ENCODE assay signal across 20 mouse cellular contexts in the genomic region with DNA sequence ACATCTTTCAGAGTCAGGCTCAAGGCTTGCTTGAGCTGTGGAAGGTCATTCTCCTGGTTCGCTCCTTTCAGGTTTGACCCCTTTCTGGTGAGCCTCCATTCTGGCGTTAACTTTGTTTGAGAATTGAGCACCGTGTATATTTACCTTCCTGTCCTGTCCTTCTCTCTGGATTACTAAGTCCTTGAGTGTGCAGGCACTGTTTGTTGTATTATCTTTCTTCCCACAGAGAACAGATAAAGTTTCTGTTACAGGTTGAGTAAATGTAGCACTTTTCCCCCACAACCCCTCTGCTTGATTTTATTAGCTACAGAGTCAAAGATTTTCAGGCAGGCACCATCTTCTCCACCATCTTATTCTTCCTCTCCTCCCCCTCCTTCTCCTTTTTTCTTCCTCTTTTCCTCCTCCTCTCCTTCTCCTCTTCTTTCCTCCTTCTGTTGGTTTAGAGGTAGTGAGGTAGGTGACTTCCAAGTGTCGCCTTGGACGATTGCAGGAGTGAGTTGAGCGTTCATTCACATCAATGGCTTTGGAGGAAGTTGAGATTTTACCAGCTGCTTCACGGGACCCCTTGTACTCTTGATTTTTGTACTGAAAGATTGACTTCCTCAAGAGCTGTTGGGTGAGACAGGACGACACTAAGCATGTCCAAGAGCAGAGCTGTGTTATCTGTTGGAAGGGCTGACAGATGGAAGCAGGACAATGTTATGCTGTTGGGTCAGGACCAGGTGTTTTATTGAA. TPM values are rescaled to one million over a fixed set of nuclear protein-coding genes. Genes with fewer than 3 reads are reported as not detected.
DNase-seq lines count a peak whose midpoint lies in the region; ATAC-seq and TF ChIP-seq lines count a peak whose summit lies in the region.
"Had no signal": no experiment of that assay in that cellular context is flagged by ENCODE, and none has a peak within 500 bp of the region (broad histone marks: within the 10 kb centered on the region; RNA-seq: fewer than 3 reads in every experiment).

No protein-coding gene starts in this region.

- TF ChIP-seq EP300 in CH12.LX (IDR thresholded peaks at IDR 0.05; ENCODE audit: low read length): no peak; the same call in 1 of the 2 replicates

- dilution Hi-C loops in CH12.LX (cut with MboI; ENCODE audit: extremely low pct_ligation_motif_present, extremely low pct_unique_long_range_greater_than_20kb, low sequenced_read_pairs): no loop called here

- WGBS in liver, adult 2 months: 28% methylated on average over 8 of the region's 8 CpGs
- 29% methylated on average over 8 of the region's 8 CpGs for WGBS in liver, embryonic 12.5 days (ENCODE audit: insufficient replicate concordance)
- WGBS in hindbrain, embryonic 10.5 days: 88% methylated on average over 8 of the region's 8 CpGs

- H3K9me3 ChIP-seq in CH12.LX (replicated peaks; ENCODE audit: low read length): no peaks in the 10 kb centered on the region
- no peaks in the 10 kb centered on the region for H3K9me3 ChIP-seq in liver, embryonic 12.5 days (replicated peaks)
- H3K9me3 ChIP-seq in hindbrain, embryonic 10.5 days: no peaks in the 10 kb centered on the region
- H3K9me3 ChIP-seq: forebrain, embryonic 13.5 days; heart, embryonic 12.5 days; limb, embryonic 13.5 days; neural tube, embryonic 12.5 days had no signal

- peak overlapping the region; percentile 100 for H3K4me2 ChIP-seq in CH12.LX (ENCODE audit: insufficient read depth, low read depth, poor library complexity, severe bottlenecking)
- H3K4me2 ChIP-seq in liver, embryonic 12.5 days: peak overlapping the region; percentile 17
- H3K4me2 ChIP-seq: forebrain, embryonic 13.5 days; heart, embryonic 12.5 days; limb, embryonic 13.5 days; neural tube, embryonic 12.5 days had no signal

- H3K4me3 ChIP-seq in liver, adult 2 months (ENCODE audit: insufficient read depth, low read depth, low read length): no peak overlapping the region
- H3K4me3 ChIP-seq in CH12.LX (replicated peaks in 1 of 3; ENCODE audit: low read depth in 2 of 3, low read length in 2 of 3, poor library complexity in 1 of 3): peak overlapping the region; percentile 40 to 96 (median 42)
- no peak overlapping the region for H3K4me3 ChIP-seq in liver, embryonic 12.5 days
- no peak overlapping the region for H3K4me3 ChIP-seq in hindbrain, embryonic 10.5 days
- H3K4me3 ChIP-seq: forebrain, embryonic 13.5 days; heart, embryonic 12.5 days; left cerebral cortex, adult 2 months; limb, embryonic 13.5 days; neural tube, embryonic 12.5 days had no signal

- H3K9ac ChIP-seq in liver, adult 2 months (ENCODE audit: low read depth, low read length): no peak overlapping the region
- H3K9ac ChIP-seq in CH12.LX (ENCODE audit: insufficient read depth, low read depth): peak overlapping the region; percentile 79
- no peak overlapping the region for H3K9ac ChIP-seq in liver, embryonic 12.5 days
- H3K9ac ChIP-seq: forebrain, embryonic 13.5 days; heart, embryonic 12.5 days; limb, embryonic 13.5 days; neural tube, embryonic 12.5 days had no signal

- no peak for ATAC-seq in liver, embryonic 12.5 days
- ATAC-seq: forebrain, embryonic 13.5 days; midbrain, embryonic 16.5 days had no signal

- DNase-seq in liver, adult 2 months (ENCODE audit: extremely low read depth, low read depth, low spot score): peak; percentile 80
- DNase-seq in liver (no peak), CH12.LX (ENCODE audit: extremely low read depth) (no peak)
- peak; percentile 50 for DNase-seq in splenic B cell, adult 2 months (ENCODE audit: low read depth, low spot score)
- no peak for DNase-seq in hindbrain, embryonic 10.5 days (ENCODE audit: low spot score)
- DNase-seq in gastrocnemius, adult 8-10 months (ENCODE audit: low spot score in 2 of 2): no peak
- no peak for DNase-seq in embryo, embryonic 11 days
- DNase-seq: cerebellum, adult 2 months; gastrocnemius, postnatal 10 days; heart, postnatal 4 days; kidney, adult 11 months; kidney, postnatal 4 days had no signal

- H3K79me2 ChIP-seq in liver, adult 2 months (ENCODE audit: control insufficient read depth, insufficient read depth, low read length): peaks cover 38% of the 10 kb centered on the region; the same call in 1 of the 2 replicates
- H3K79me2 ChIP-seq in CH12.LX (replicated peaks; ENCODE audit: control insufficient read depth, extremely low read depth, insufficient read depth, poor library complexity, severe bottlenecking): peaks cover 90% of the 10 kb centered on the region

- peaks cover 15% of the 10 kb centered on the region for H3K36me3 ChIP-seq in liver, adult 2 months (ENCODE audit: control insufficient read depth, insufficient read depth, low read length)
- H3K36me3 ChIP-seq in CH12.LX (replicated peaks in 1 of 2; ENCODE audit: control insufficient read depth in 1 of 2, insufficient read depth in 1 of 2, low read length in 1 of 2): peaks cover 15 to 17% of the 10 kb centered on the region in 2 experiments
- H3K36me3 ChIP-seq in liver, embryonic 12.5 days: peaks cover 18% of the 10 kb centered on the region; the same call in 1 of the 2 replicates
- H3K36me3 ChIP-seq in splenic B cell, adult 2 months (ENCODE audit: control insufficient read depth, insufficient read depth, low read length, poor library complexity, severe bottlenecking): peaks cover 6% of the 10 kb centered on the region
- peaks cover 33% of the 10 kb centered on the region for H3K36me3 ChIP-seq in hindbrain, embryonic 10.5 days

- peaks cover 44% of the 10 kb centered on the region for H3K4me1 ChIP-seq in liver, adult 2 months (ENCODE audit: control insufficient read depth, insufficient read depth, low read length)
- H3K4me1 ChIP-seq in CH12.LX (ENCODE audit: control insufficient read depth in 1 of 2, insufficient read depth in 2 of 2): peaks cover 16 to 47% of the 10 kb centered on the region in 2 experiments
- peaks cover 67% of the 10 kb centered on the region for H3K4me1 ChIP-seq in liver, embryonic 12.5 days
- H3K4me1 ChIP-seq in hindbrain, embryonic 10.5 days (replicated peaks): peaks cover 15% of the 10 kb centered on the region

- TF ChIP-seq CTCF in liver, adult 2 months (IDR thresholded peaks at IDR 0.05; ENCODE audit: low read depth, low read length): no peak
- TF ChIP-seq CTCF in CH12.LX (conservative IDR thresholded peaks at IDR 0.05 in 1 of 2, IDR thresholded peaks at IDR 0.05 in 1 of 2; ENCODE audit: low read depth in 2 of 2, low read length in 2 of 2): no peak

- peak overlapping the region; percentile 53 for H3K27ac ChIP-seq in liver, adult 2 months (replicated peaks; ENCODE audit: insufficient read depth, low read depth, low read length)
- peak overlapping the region; percentile 89 for H3K27ac ChIP-seq in CH12.LX (ENCODE audit: insufficient read depth, low read depth)
- H3K27ac ChIP-seq in liver, embryonic 12.5 days: peak overlapping the region; percentile 40; the same call in 1 of the 2 replicates
- no peak overlapping the region for H3K27ac ChIP-seq in hindbrain, embryonic 10.5 days
- H3K27ac ChIP-seq: forebrain, embryonic 13.5 days; left cerebral cortex, adult 2 months; limb, embryonic 13.5 days; macrophage; neural tube, embryonic 12.5 days had no signal

- in situ Hi-C loops in CH12.LX (cut with MboI; ENCODE audit: low pct_ligation_motif_present, low pct_unique_long_range_greater_than_20kb, low sequenced_read_pairs): no loop called here

- TF ChIP-seq POLR2A in liver, adult 2 months (IDR thresholded peaks at IDR 0.05; ENCODE audit: extremely low read depth, insufficient read depth, low read length): no peak
- no peak for TF ChIP-seq POLR2A in CH12.LX (IDR thresholded peaks at IDR 0.05; ENCODE audit: low read depth, low read length)

- no peaks in the 10 kb centered on the region for H3K27me3 ChIP-seq in liver, adult 2 months (ENCODE audit: control insufficient read depth, insufficient read depth, low read length)
- H3K27me3 ChIP-seq in CH12.LX (replicated peaks): no peaks in the 10 kb centered on the region
- no peaks in the 10 kb centered on the region for H3K27me3 ChIP-seq in liver, embryonic 12.5 days (replicated peaks)
- no peaks in the 10 kb centered on the region for H3K27me3 ChIP-seq in splenic B cell, adult 2 months (ENCODE audit: control insufficient read depth, insufficient read depth, low read length, poor library complexity, severe bottlenecking)
- no peaks in the 10 kb centered on the region for H3K27me3 ChIP-seq in hindbrain, embryonic 10.5 days (ENCODE audit: insufficient read depth, poor library complexity, severe bottlenecking)
- H3K27me3 ChIP-seq: forebrain, embryonic 13.5 days; heart, embryonic 12.5 days; limb, embryonic 13.5 days; neural tube, embryonic 12.5 days had no signal

- TF ChIP-seq RAD21 in CH12.LX (IDR thresholded peaks at IDR 0.05; ENCODE audit: low read depth, low read length): no peak

TF ChIP-seq in CH12.LX, 34 proteins besides CTCF, POLR2A, EP300 and RAD21 (continues in another document):
- TF ChIP-seq MAFK (IDR thresholded peaks at IDR 0.05; ENCODE audit: insufficient replicate concordance, low read length): no peak
- TF ChIP-seq RCOR1 (conservative IDR thresholded peaks at IDR 0.05; ENCODE audit: low read depth, low read length): no peak
- TF ChIP-seq JUND (conservative IDR thresholded peaks at IDR 0.05; ENCODE audit: low read depth, low read length): no peak
- no peak; the same call in none of the 2 replicates for TF ChIP-seq ETS1 (conservative IDR thresholded peaks at IDR 0.05; ENCODE audit: low read depth, low read length)
- no peak for TF ChIP-seq MYC (IDR thresholded peaks at IDR 0.05; ENCODE audit: low read depth, low read length)
- no peak for TF ChIP-seq MXI1 (IDR thresholded peaks at IDR 0.05; ENCODE audit: low read depth, low read length)
- no peak for TF ChIP-seq E2F4 (IDR thresholded peaks at IDR 0.05; ENCODE audit: insufficient replicate concordance, low read depth, low read length)
- TF ChIP-seq SMC3 (IDR thresholded peaks at IDR 0.05; ENCODE audit: low read depth, low read length): no peak

RNA-seq across cellular contexts. Expression of a gene that starts 5.7 kb away (rescaled TPM):
- 102 and 109 TPM in 2 replicates for total RNA-seq in liver, adult 2 months (2014; rRNA removed)
- 58.3 and 63.1 TPM in 2 replicates for polyA plus RNA-seq in liver, adult 2 months (2012; rRNA removed)
- 70.9 and 100 TPM in 2 replicates for total RNA-seq in CH12.LX (2012; rRNA removed)
- total RNA-seq in CH12.LX (2014; rRNA removed): 186 and 216 TPM in 2 replicates
- polyA plus RNA-seq in CH12.LX (2012; ENCODE audit: insufficient read length, low read depth): 157 and 163 TPM in 2 replicates
- polyA plus RNA-seq in liver, embryonic 12.5 days (2016; fragmentation: Nextera tagmentation; extraction: Ambion mirVana): 30.8 TPM in 2 replicates
- 16.7 and 16.8 TPM in 2 replicates for polyA plus RNA-seq in hindbrain, embryonic 10.5 days (2016; fragmentation: Nextera tagmentation; extraction: Ambion mirVana)
- 1 to 10 TPM; 3.2 to 5.8 (median 4.8) TPM for total RNA-seq in gastrocnemius, adult 8-10 months (2022)

RNA-seq across cellular contexts. Expression of a gene that starts 51.2 kb away (rescaled TPM):
- total RNA-seq in liver, adult 2 months (2014; rRNA removed): 24.2 and 27.7 TPM in 2 replicates
- 8.9 and 10.3 TPM in 2 replicates for polyA plus RNA-seq in liver, adult 2 months (2012; rRNA removed)
- total RNA-seq in CH12.LX (2012; rRNA removed): 47.8 and 63.3 TPM in 2 replicates
- total RNA-seq in CH12.LX (2014; rRNA removed): 170 and 197 TPM in 2 replicates
- 125 and 141 TPM in 2 replicates for polyA plus RNA-seq in CH12.LX (2012; ENCODE audit: insufficient read length, low read depth)
- 48.1 and 49.1 TPM in 2 replicates for polyA plus RNA-seq in liver, embryonic 12.5 days (2016; fragmentation: Nextera tagmentation; extraction: Ambion mirVana)
- polyA plus RNA-seq in hindbrain, embryonic 10.5 days (2016; fragmentation: Nextera tagmentation; extraction: Ambion mirVana): 63.5 and 65.9 TPM in 2 replicates
- total RNA-seq in gastrocnemius, adult 8-10 months (2022): 100 to 1,000 TPM; 116 to 134 (median 123) TPM

Comparison
In these comparisons a context has a peak if more than half of its experiments do, and no peak if none do; other contexts are left out.
1. DNase-seq: peak in liver, adult 2 months (single experiment) and splenic B cell, adult 2 months (single experiment); none in liver (single experiment), CH12.LX (single experiment), hindbrain, embryonic 10.5 days (single experiment), gastrocnemius, adult 8-10 months (0 of 2) and embryo, embryonic 11 days (single experiment).
2. H3K4me3 ChIP-seq: peak in CH12.LX (3 of 3); none in liver, adult 2 months (single experiment), liver, embryonic 12.5 days (single experiment) and hindbrain, embryonic 10.5 days (single experiment).